In genomic region chr15:26795937-26796336, GRCm38 (mm10) we compare ENCODE assay signal across 12 mouse cellular contexts.
A peak's percentile ranks its signal among the peaks of the same experiment; 100 is the strongest.
DNase-seq lines count a peak whose midpoint lies in the region; ATAC-seq lines count a peak whose summit lies in the region.
"Had no signal": no experiment of that assay in that cellular context is flagged by ENCODE, and none has a peak within 500 bp of the region (broad histone marks: within the 10 kb centered on the region; RNA-seq: fewer than 3 reads in every experiment).

No protein-coding gene starts in this region.

- peaks cover 5% of the 10 kb centered on the region; the same call in 1 of the 2 replicates for H3K4me1 ChIP-seq in midbrain, embryonic 13.5 days (replicated peaks)
- H3K4me1 ChIP-seq: embryonic facial prominence, embryonic 15.5 days; liver, embryonic 13.5 days had no signal

- no peaks in the 10 kb centered on the region for H3K9me3 ChIP-seq in midbrain, embryonic 13.5 days
- H3K9me3 ChIP-seq: embryonic facial prominence, embryonic 15.5 days; liver, embryonic 13.5 days; midbrain, embryonic 12.5 days had no signal

- no peak overlapping the region for H3K4me3 ChIP-seq in midbrain, embryonic 13.5 days (replicated peaks)
- H3K4me3 ChIP-seq: embryonic facial prominence, embryonic 15.5 days; liver, embryonic 13.5 days; midbrain, embryonic 12.5 days had no signal

- no peaks in the 10 kb centered on the region for H3K36me3 ChIP-seq in midbrain, embryonic 13.5 days
- H3K36me3 ChIP-seq: embryonic facial prominence, embryonic 15.5 days; liver, embryonic 13.5 days; midbrain, embryonic 12.5 days had no signal

- no peak; the same call in 1 of the 2 replicates for ATAC-seq in midbrain, embryonic 13.5 days
- no peak for ATAC-seq in megakaryocyte, adult 5-6 weeks (ENCODE audit: poor library complexity, severe bottlenecking)
- ATAC-seq in CD4-positive, CD25-positive, alpha-beta regulatory T cell, adult 4 months = no peak
- ATAC-seq: Patski had no signal

- 60% methylated on average over 2 of the region's 2 CpGs for WGBS in midbrain, embryonic 13.5 days

- H3K9ac ChIP-seq in midbrain, embryonic 13.5 days (replicated peaks) = no peak overlapping the region
- H3K9ac ChIP-seq: embryonic facial prominence, embryonic 15.5 days; liver, embryonic 13.5 days; midbrain, embryonic 12.5 days had no signal

- H3K27ac ChIP-seq in midbrain, embryonic 13.5 days = 0 out of 2 replicates have a peak overlapping the region, but pooled peaks have one; percentile 1
- H3K27ac ChIP-seq: embryonic facial prominence, embryonic 15.5 days; liver, embryonic 13.5 days; midbrain, embryonic 12.5 days had no signal

- peak; percentile 38 to 49 for DNase-seq in cerebellum, postnatal 10 days
- DNase-seq in cerebellum, adult 11-12 months = no peak
- DNase-seq in retina, postnatal 1 day = peak; percentile 24
- DNase-seq in retina, embryonic 14.5 days (ENCODE audit: low spot score) = no peak
- DNase-seq in adipocyte (ENCODE audit: low spot score) = no peak
- DNase-seq: liver, embryonic 13.5 days had no signal

- H3K4me2 ChIP-seq in midbrain, embryonic 13.5 days (replicated peaks) = no peak overlapping the region
- H3K4me2 ChIP-seq: embryonic facial prominence, embryonic 15.5 days; liver, embryonic 13.5 days; midbrain, embryonic 12.5 days had no signal

- H3K27me3 ChIP-seq in midbrain, embryonic 13.5 days = no peaks in the 10 kb centered on the region
- H3K27me3 ChIP-seq: embryonic facial prominence, embryonic 15.5 days; liver, embryonic 13.5 days; midbrain, embryonic 12.5 days; Patski had no signal

Comparison
In these comparisons a context has a peak if more than half of its experiments do, and no peak if none do; other contexts are left out.
1. DNase-seq: peak in cerebellum, postnatal 10 days (2 of 2) and retina, postnatal 1 day (single experiment); none in cerebellum, adult 11-12 months (single experiment), retina, embryonic 14.5 days (single experiment) and adipocyte (single experiment).